In the genomic region with DNA sequence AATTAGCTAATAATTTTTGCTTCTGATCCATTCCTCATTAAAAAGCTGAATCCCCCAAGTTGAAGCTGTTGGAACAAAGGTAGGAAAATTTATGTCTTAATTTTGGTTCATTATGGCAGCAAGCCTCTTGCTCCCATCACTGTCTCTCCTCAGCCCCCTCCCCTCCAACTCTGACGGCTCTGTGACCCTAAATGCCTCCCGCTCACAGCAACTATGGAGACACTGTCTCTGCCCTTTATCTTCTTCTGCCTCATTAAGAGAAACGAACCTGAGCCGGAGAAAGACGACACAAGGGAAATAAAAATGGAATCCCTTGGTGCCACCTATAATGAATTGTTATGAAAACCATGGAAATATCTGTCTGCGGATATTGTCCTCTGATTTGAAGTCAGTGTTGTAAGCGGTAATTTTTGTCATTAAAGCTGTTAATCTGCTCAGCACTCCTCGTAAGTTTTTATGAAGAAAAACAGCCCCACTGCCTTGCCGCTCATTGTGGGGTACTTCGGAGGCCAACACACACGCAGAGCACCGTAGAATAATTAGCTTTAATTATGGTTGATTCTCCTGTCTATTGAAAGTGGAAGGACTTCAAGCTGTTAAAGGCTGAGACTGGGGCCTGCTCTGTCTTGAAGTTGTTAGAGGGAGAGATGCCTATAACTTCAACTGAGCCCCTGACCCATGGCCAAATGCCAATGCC, we compare ENCODE assay signal across 21 mouse cellular contexts.
"Had no signal": no experiment of that assay in that cellular context is flagged by ENCODE, and none has a peak within 500 bp of the region (broad histone marks: within the 10 kb centered on the region; RNA-seq: fewer than 3 reads in every experiment).

No protein-coding gene starts in this region.

- H3K9ac ChIP-seq: limb, embryonic 12.5 days; limb, embryonic 15.5 days; liver, embryonic 14.5 days; liver, postnatal 0 days; lung, embryonic 14.5 days; midbrain, embryonic 13.5 days; stomach, embryonic 15.5 days had no signal

- H3K4me1 ChIP-seq: limb, embryonic 15.5 days; megakaryocyte, embryonic 14.5 days; midbrain, embryonic 10.5 days; midbrain, embryonic 13.5 days; stomach, embryonic 15.5 days had no signal

- H3K27ac ChIP-seq: limb, embryonic 12.5 days; limb, embryonic 15.5 days; liver, embryonic 14.5 days; midbrain, embryonic 10.5 days; midbrain, embryonic 13.5 days; stomach, embryonic 15.5 days had no signal

- ATAC-seq: liver, postnatal 0 days; lung, postnatal 0 days; midbrain, embryonic 13.5 days had no signal

- H3K9me3 ChIP-seq: limb, embryonic 12.5 days; limb, embryonic 15.5 days; midbrain, embryonic 10.5 days; midbrain, embryonic 13.5 days; stomach, embryonic 15.5 days had no signal

- H3K4me2 ChIP-seq: limb, embryonic 12.5 days; limb, embryonic 15.5 days; liver, embryonic 11.5 days; lung, embryonic 14.5 days; midbrain, embryonic 13.5 days; stomach, embryonic 15.5 days had no signal

- DNase-seq: kidney, adult 18-20 months; kidney, adult 9 months; kidney, postnatal 14 days; kidney, postnatal 4 days; left cerebral cortex, postnatal 4 days; liver, postnatal 0 days; lung, embryonic 14.5 days; lung, postnatal 36 days; retina, postnatal 1 day; right cerebral cortex, postnatal 25 days; spleen, adult 18-20 months; thymus, postnatal 36 days had no signal

- H3K36me3 ChIP-seq: limb, embryonic 12.5 days; limb, embryonic 15.5 days; midbrain, embryonic 10.5 days; midbrain, embryonic 13.5 days; stomach, embryonic 15.5 days had no signal

- H3K27me3 ChIP-seq: limb, embryonic 12.5 days; limb, embryonic 15.5 days; midbrain, embryonic 13.5 days; stomach, embryonic 15.5 days had no signal

- H3K4me3 ChIP-seq: limb, embryonic 12.5 days; limb, embryonic 15.5 days; megakaryocyte, embryonic 14.5 days; midbrain, embryonic 10.5 days; midbrain, embryonic 13.5 days; stomach, embryonic 15.5 days had no signal
